In genomic region chr8:87940646-87941045, GRCm38 (mm10) we compare ENCODE assay signal across 9 mouse cellular contexts. TPM values are rescaled to one million over a fixed set of nuclear protein-coding genes. Genes with fewer than 3 reads are reported as not detected.
DNase-seq lines count a peak whose midpoint lies in the region; ATAC-seq and TF ChIP-seq lines count a peak whose summit lies in the region.
"Had no signal": no experiment of that assay in that cellular context is flagged by ENCODE, and none has a peak within 500 bp of the region (broad histone marks: within the 10 kb centered on the region; RNA-seq: fewer than 3 reads in every experiment).

No protein-coding gene starts in this region.

- no peak for ATAC-seq in hindbrain, postnatal 0 days

- H3K9me3 ChIP-seq in hindbrain, postnatal 0 days (ENCODE audit: low read length) = no peaks in the 10 kb centered on the region

- 13% methylated on average over 6 of the region's 6 CpGs for WGBS in cerebellum, adult 2 months
- WGBS in hindbrain, postnatal 0 days = 23% methylated on average over 6 of the region's 6 CpGs

- TF ChIP-seq CTCF in cerebellum, adult 2 months (IDR thresholded peaks at IDR 0.05; ENCODE audit: borderline replicate concordance, insufficient read depth, low read depth, low read length) = no peak
- no peak for TF ChIP-seq CTCF in hindbrain, postnatal 0 days (IDR thresholded peaks at IDR 0.05; ENCODE audit: low read depth)

- H3K27me3 ChIP-seq in cerebellum, adult 2 months (ENCODE audit: control insufficient read depth, insufficient read depth, low read length) = no peaks in the 10 kb centered on the region
- no peaks in the 10 kb centered on the region for H3K27me3 ChIP-seq in hindbrain, postnatal 0 days (ENCODE audit: insufficient read depth, low read length)

- no peak overlapping the region for H3K4me2 ChIP-seq in hindbrain, postnatal 0 days (ENCODE audit: low read depth, low read length)

- no peaks in the 10 kb centered on the region for H3K36me3 ChIP-seq in hindbrain, postnatal 0 days (ENCODE audit: insufficient read depth, low read length)
- H3K36me3 ChIP-seq: G1E had no signal

- no peak overlapping the region for H3K4me3 ChIP-seq in cerebellum, adult 2 months (replicated peaks; ENCODE audit: insufficient read depth, low read depth, low read length)
- no peak overlapping the region for H3K4me3 ChIP-seq in hindbrain, postnatal 0 days (ENCODE audit: low read length)

- no peak for TF ChIP-seq POLR2A in cerebellum, adult 2 months (IDR thresholded peaks at IDR 0.05; ENCODE audit: borderline replicate concordance, insufficient read depth, low read length)

- H3K4me1 ChIP-seq in cerebellum, adult 2 months (ENCODE audit: control insufficient read depth, insufficient read depth, low read length) = peaks cover 31% of the 10 kb centered on the region
- peaks cover 37% of the 10 kb centered on the region for H3K4me1 ChIP-seq in hindbrain, postnatal 0 days (ENCODE audit: insufficient read depth, low read length)

- no peak overlapping the region for H3K27ac ChIP-seq in cerebellum, adult 2 months (ENCODE audit: insufficient read depth, low read length)
- no peak overlapping the region; the same call in 1 of the 2 replicates for H3K27ac ChIP-seq in hindbrain, postnatal 0 days

- peak; percentile 36 for DNase-seq in adrenal gland, adult 2 months
- DNase-seq in adrenal gland, postnatal 4 days (ENCODE audit: low spot score in 2 of 2) = no peak
- DNase-seq in kidney, adult 18-20 months = peak; percentile 24
- DNase-seq in kidney, adult 11 months = no peak
- peak; percentile 52 to 61 for DNase-seq in cerebellum, adult 2 months
- DNase-seq in hindbrain, postnatal 0 days (ENCODE audit: low spot score) = peak; percentile 63
- DNase-seq in urinary bladder, postnatal 10 days (ENCODE audit: low spot score) = no peak
- DNase-seq in left cerebral cortex, adult 8-10 months (ENCODE audit: low spot score in 2 of 2) = no peak

- no peak overlapping the region for H3K9ac ChIP-seq in hindbrain, postnatal 0 days (replicated peaks; ENCODE audit: low read length)

RNA-seq across cellular contexts. Expression of gene Zfp423, which starts 18.7 kb away (rescaled TPM):
- 10 to 100 TPM; 21.4 to 28.1 TPM for total RNA-seq in adrenal gland, adult 2 months (2021)
- polyA plus RNA-seq in adrenal gland, adult 2 months (2012; rRNA removed) = 17.5 and 23.6 TPM in 2 replicates
- total RNA-seq in adrenal gland, postnatal 4 days (2021) = 10 to 100 TPM; 39.4 to 41.8 TPM
- 38.1 and 40.1 TPM in 2 replicates for polyA plus RNA-seq in cerebellum, adult 2 months (2012; rRNA removed)
- 73.6 and 74.8 TPM in 2 replicates for total RNA-seq in hindbrain, postnatal 0 days (2014; rRNA removed)
- polyA plus RNA-seq in hindbrain, postnatal 0 days (2015; fragmentation: Nextera tagmentation; extraction: Ambion mirVana) = 22.2 and 22.3 TPM in 2 replicates
- total RNA-seq in left cerebral cortex, adult 8-10 months (2022) = 10 to 100 TPM; 30.7 to 35.6 (median 33.9) TPM
- total RNA-seq: G1E had no signal
- polyA plus RNA-seq: G1E had no signal

Comparison
In these comparisons a context has a peak if more than half of its experiments do, and no peak if none do; other contexts are left out.
1. DNase-seq: peak in adrenal gland, adult 2 months (single experiment), kidney, adult 18-20 months (single experiment), cerebellum, adult 2 months (2 of 2) and hindbrain, postnatal 0 days (single experiment); none in adrenal gland, postnatal 4 days (0 of 2), kidney, adult 11 months (single experiment), urinary bladder, postnatal 10 days (single experiment) and left cerebral cortex, adult 8-10 months (0 of 2).